Mouse (Mus musculus): ENCODE results near the gene Sfrp4.
"Not testable (repeated sequence)": the region's sequence is repeated elsewhere in the genome, so short reads cannot be mapped to it uniquely, and the experiment has no call there.

The Sfrp4 gene

DNA sequence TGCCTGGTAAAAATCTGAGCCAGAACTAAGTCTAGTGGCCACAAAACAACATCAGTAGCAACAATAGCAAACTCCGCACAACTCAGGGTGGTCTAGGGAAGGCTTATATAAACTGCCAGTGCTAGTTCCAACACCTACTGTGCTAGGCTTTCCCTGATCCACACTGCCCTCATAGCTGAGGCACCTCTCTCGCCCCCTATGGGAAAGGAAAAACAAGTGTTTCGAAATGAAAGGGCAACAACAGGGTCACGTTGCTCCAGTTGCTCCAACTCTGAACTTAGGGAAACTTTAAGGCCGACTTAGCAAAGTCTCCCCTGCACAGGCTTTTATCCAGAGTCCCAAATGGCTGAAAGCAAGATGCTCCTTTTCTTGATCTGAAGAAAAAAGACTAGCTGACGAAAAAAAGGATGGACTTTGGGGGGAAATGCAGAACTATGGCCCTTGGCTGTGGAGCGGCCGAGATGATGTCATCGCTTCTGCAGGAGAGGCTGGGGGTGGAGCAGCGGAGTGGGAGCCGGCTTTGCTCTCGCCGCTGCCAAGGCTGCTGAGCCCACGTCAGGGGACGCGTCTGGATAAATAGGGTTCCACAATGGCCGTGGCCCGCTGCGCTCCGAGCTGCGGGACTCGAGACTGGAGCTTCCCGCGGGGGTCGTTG, at the start of gene Sfrp4:
Sfrp4 (plus strand) TSS at position 532 of the 655 bp plus-strand sequence.
- DNase-seq = no peak

DNA sequence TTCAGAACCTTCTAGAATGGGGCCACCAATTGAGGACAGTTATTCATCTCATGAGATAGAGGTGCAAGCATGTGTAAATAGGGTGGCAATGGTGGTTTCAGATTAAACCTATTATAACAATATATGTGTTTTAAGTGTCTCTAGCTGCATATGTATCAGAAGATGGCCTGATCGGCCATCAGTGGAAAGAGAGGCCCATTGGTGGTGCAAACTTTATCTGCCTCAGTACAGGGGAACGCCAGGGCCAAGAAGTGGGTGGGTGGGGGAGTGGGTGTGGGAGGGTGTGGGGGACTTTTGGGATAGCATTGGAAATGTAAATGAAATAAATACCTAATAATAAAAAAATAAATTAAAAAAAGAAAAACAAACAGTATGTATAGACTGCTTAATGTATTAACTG, 48.2 kb upstream of the Sfrp4 start:
- not testable (repeated sequence) for DNase-seq

DNA sequence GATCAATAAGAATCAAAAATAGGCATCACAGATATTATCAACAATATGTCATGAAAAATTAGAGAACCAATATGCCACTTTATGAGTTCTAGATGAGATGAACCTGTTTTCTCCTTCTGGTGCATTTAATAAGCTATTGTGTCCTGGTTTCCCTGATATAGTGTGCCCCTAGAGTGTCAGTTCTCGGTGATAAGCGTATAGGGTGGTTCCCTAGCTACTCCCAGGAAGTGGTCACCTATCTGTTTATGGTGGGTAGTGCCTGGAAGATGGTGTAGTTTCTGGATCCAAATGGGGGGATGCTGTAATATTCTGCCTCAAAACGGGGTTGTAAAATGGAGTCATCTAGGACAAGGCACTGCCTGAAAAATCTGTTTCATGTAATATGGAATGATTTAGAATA, 47.0 kb upstream of the Sfrp4 start:
- DNase-seq = no peak

DNA sequence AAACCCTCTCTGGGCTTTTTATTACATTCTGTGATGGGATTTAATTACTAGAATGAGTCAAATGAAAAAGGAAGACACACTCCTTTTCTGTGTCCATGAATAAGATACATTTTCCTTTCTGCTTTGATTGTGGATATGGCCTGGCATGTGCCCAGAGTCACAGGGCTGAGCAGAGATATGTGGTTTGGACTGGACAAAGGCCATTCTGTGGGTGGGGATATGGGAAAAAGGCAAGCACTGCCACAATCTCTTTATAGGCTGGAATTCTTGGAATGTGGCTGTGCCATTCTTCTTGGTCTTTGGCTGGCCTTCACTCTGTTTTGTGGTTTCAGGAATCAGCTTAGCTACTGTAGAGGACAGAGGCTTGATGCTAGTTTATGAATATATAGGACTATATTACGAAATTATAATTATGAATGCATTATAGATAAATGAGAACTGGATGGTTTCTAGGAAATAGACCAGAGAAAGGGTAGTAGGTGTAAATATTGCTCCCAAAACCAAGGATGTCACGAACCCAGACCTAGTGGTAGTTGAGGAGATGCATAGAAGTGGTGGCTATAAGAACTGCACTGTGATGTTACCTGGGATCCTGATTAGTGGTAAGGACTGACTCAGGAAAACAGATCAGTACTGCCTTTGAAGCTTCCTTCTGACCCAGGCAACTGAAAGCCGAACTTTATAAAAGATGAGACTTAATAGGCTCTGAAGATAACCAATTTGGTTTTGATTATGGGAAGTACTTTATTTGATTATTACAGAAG, 31.7 kb upstream of the Sfrp4 start:
- DNase-seq = no peak

- no peak for DNase-seq
Observed at GRCm38 (mm10) chr13:19595141-19595540, 27.8 kb upstream of the Sfrp4 start.

- DNase-seq = no peak
Observed at GRCm38 (mm10) chr13:19599242-19599641, 23.7 kb upstream of the Sfrp4 start.

DNA sequence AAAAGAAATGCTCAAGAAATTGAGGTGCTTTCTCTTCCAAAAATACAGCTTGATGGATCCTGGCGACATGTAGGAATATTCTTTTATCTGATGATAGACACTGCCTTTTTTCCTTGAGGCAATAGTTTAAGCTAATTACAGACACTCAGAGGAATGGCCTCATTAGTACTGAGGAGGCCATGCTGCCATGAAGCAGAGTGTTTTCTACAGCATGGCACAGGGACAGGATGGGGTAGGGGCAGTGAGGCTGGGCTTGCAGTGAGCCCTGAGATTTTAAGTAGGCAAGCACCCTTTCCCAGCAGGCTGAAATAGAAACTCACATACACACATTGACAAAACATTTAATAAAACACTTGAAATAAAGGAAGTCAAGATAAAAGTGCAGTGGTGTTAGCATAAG, 20.4 kb upstream of the Sfrp4 start:
- DNase-seq = no peak

DNA sequence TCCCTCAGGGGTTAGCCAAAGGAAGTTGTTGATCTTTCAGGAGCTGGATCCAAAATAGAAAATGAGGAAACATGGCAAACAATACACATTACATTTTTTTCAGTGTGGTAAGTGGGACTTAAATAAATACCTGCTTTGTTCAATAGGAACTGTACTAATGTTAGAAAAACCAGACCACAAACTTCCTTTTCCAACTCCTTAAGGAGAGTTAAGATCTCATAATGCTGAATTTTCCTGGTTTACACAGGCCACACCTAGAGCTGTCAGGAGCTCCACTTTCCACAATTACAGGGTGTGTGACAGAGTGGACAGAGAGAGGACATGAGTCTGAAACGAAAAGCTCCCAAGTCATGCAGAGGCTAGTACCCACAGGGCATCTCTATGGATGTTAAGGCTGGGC, 19.2 kb upstream of the Sfrp4 start:
- no peak for DNase-seq

DNA sequence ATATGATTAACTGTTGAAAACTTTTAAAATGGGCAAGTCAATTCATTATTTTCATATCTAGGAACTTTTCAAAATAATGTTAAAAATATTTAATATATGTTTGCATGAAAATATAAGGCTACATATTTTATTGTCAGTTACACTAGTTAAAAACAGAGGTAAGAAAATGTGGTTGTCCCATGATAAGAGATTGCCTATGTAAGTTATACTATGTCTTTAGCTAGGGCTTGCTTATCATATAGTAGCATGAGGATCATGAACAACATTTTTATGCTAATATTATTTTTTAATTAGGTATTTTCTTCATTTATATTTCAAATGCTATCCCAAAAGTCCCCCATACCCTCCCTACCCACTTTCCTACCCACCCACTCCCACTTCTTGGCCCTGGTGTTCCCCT, 18.0 kb upstream of the Sfrp4 start:
- DNase-seq = no peak

DNA sequence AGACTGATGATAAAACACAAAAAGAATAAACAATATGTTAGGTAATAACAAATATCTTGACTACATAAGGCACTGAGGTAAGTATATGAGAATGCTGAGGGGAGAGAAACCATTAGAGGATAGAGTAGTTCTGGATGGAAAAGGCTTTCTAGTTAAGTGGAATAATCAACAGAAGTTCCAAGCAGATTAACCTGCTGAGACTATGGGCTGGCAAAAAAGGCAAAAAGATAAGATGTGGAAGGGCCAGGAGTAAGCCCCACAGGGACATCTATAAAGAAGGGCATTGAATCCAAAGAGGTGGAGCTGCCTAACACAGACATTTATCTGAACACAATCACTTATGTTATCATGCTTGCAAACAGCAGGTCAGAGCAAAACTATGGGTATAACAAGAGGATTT, 14.8 kb upstream of the Sfrp4 start:
- no peak for DNase-seq

DNA sequence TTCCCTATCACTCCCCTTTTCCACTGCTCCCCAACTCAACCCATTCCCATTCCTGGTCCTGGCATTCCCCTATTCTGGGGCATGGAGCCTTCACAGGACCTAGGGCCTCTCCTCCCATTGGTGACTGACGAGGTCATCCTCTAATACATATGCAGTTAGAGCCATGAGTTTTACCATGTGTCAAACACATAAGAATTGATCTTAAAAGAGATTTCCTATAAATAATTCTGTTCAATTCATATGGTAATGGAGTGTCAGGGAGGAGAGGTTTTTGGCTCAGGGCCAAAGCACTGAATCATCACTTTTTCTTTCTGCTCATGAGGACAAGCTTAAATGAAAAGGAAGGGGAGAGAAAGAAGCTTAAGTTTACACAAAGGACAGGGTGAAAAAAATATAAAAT, 10.6 kb upstream of the Sfrp4 start:
- DNase-seq = no peak

DNA sequence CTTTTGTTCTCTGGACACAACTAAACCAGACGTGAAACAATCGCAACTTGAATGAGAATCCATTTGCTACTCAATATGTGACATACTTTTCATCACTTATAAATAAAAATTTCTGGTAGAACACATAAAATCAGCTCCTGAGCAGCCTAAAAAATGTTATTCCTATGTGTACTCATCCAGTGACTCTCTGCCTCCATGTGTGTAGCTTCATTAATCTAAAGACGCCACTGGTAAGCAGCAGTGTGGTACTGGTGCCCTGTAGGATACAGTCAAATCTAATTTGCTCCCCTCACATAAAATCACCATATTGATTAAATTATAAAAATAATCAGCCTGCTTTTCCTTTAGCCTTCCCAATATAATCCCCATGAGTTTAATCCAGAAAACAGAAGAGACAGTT, 9.9 kb upstream of the Sfrp4 start:
- no peak for DNase-seq

GRCm38 (mm10) chr13:19613426-19613825, 9.5 kb upstream of the Sfrp4 start:
- DNase-seq = no peak

- no peak for DNase-seq
Observed at GRCm38 (mm10) chr13:19614311-19614710, 8.6 kb upstream of the Sfrp4 start.

DNA sequence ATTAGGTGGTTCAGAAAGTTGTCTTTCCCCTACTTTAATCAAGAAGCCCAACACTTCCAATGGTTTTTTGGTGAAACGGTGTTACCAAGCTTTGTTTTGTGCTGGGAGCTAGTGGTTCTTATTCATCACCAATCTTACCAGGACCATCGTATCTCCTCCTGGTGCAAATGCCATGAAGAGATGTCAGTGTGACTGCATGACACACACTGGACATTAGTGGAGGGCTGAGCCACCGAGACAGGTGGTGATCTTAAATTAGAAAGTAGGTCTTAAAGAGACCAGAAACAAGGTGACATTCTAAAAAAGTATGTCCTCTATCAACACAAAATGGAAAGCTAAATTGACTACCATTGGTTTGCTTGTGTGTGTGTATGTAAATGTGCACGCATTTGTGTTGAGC, 4.8 kb upstream of the Sfrp4 start:
- DNase-seq = no peak

- DNase-seq = no peak
Observed at GRCm38 (mm10) chr13:19618841-19619215, 4.1 kb upstream of the Sfrp4 start.

- DNase-seq = peak; percentile 11
Observed at GRCm38 (mm10) chr13:19619216-19619927, 3.5 kb upstream of the Sfrp4 start, which contains the start of gene Epdr1. Gene Epdr1, minus strand, starts transcription at chr13:19619927.

- no peak for DNase-seq
Observed at GRCm38 (mm10) chr13:19623228-19623905, 463 bp downstream of the Sfrp4 start.

DNA sequence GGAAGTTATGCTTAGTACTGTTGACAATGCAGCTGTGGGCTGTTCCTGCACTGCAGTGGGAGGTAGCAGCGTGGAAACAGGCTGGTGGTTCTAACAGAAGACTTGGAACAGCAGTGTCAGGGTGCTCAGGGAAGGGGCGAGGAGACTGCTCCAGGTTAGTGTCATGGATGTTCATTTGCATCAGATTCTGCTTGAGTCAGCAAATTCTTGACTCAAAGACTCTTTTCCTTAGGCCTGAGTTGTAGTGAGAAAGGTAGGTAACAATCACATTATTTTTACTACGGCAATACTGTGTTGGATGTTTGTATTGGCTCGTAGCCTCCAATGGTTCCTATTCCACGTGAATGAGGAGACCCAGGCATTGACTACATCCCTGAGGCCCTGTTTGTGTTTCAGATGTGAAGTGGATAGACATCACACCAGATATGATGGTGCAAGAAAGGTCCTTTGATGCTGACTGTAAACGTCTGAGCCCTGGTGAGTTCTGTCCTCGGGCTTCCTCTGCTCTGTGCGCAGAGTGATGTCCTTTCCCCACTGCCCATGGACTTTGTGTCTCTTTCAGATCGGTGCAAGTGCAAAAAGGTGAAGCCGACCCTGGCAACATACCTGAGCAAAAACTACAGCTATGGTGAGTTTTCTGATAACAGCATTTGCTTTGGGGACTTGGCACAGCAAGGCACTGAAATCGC, 1.9 kb downstream of the Sfrp4 start:
- DNase-seq = no peak

DNA sequence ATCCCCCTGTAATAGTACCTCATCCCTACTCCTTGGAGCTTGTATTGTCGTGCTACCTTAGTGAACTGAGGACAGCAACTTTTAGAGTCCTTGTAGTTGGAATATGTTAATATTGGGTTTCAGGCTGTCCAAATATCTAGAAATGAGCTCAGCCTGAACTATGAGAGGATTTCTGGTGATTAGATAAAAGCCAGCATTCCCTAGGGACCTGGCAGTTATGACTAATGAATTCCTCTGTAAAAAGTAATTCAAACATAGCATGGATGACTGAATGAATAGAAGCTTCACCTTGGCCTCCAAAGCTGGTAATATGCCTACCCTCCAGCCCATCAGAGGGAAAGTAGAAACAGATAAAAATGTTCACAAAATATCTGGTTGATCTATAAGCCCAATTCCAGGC, 3.6 kb downstream of the Sfrp4 start:
- DNase-seq = no peak

GRCm38 (mm10) chr13:19630768-19631709, 8.1 kb downstream of the Sfrp4 start:
- no peak for DNase-seq

DNA sequence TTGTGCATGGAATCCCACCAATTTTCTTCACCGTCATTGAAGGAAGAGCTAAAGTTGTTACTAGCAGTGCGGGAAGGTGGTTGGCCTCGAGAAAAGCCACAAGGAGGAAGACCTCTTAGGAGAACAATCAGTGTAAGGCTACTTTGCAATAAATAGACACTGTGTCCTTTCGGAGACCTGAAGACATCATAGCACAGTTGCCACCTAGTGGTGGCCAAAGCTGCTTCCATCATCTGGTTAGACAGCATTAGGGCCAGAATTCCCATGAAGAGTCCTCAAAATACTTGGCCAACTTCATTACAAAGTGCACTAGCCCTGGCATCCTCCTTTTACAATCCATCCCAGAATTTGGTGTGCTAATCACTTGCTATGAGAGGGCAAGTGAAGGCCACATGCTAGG, 13.2 kb downstream of the Sfrp4 start:
- no peak for DNase-seq
